Mouse (Mus musculus) kidney, adult 2 months (tissue): ENCODE measurements around the gene Dalrd3.

Experiments used
- CTCF ChIP-seq: fragments of 200-500 bp; conservative IDR thresholded peaks from 2 replicates; pipeline ENCODE4 v1.5.1; 2011; ENCODE audit warnings: low read depth, mild to moderate bottlenecking, control low read depth, low read length, moderate library complexity, mixed read lengths; ENCODE audit not compliant: insufficient read depth, insufficient read length
- POLR2A ChIP-seq: fragments of 200-500 bp; IDR thresholded peaks from one replicate; pipeline ENCODE4 v1.6.1; 2011; ENCODE audit warnings: low read depth, low read length, control low read depth

GRCm38 (mm10) chr9:108574921-108575320, 5.2 kb downstream of the Dalrd3 start:
- no peak for TF ChIP-seq POLR2A
- no peak for TF ChIP-seq CTCF
